Mouse (Mus musculus): ENCODE measurements around the gene Fam189a1.

Gene Fam189a1

GRCm38 (mm10) chr7:65104207-65105096, 51.9 kb downstream of the Fam189a1 start:
- DNase-seq (ENCODE audit: low spot score in 2 of 2), result no peak

- DNase-seq (ENCODE audit: low spot score in 2 of 2), result no peak
Measured at GRCm38 (mm10) chr7:65101661-65102060, 54.7 kb downstream of the Fam189a1 start.

GRCm38 (mm10) chr7:65097708-65098107, 58.7 kb downstream of the Fam189a1 start:
- no peak for DNase-seq (ENCODE audit: low spot score in 2 of 2)

- no peak for DNase-seq (ENCODE audit: low spot score in 2 of 2)
Measured at GRCm38 (mm10) chr7:65095631-65096107, 60.7 kb downstream of the Fam189a1 start.

GRCm38 (mm10) chr7:65093314-65093713, 63.1 kb downstream of the Fam189a1 start:
- no peak for DNase-seq (ENCODE audit: low spot score in 2 of 2)

- no peak for DNase-seq (ENCODE audit: low spot score in 2 of 2)
Measured at GRCm38 (mm10) chr7:65091486-65091885, 64.9 kb downstream of the Fam189a1 start.

- DNase-seq (ENCODE audit: low spot score in 2 of 2), result no peak
Measured at GRCm38 (mm10) chr7:65085972-65086371, 70.4 kb downstream of the Fam189a1 start.

GRCm38 (mm10) chr7:65082778-65083091, 73.6 kb downstream of the Fam189a1 start:
- no peak for DNase-seq (ENCODE audit: low spot score in 2 of 2)

GRCm38 (mm10) chr7:65081979-65082777, 74.2 kb downstream of the Fam189a1 start:
- no peak for DNase-seq (ENCODE audit: low spot score in 2 of 2)

GRCm38 (mm10) chr7:65076134-65076533, 80.2 kb downstream of the Fam189a1 start:
- DNase-seq (ENCODE audit: low spot score in 2 of 2), result no peak

GRCm38 (mm10) chr7:65074194-65074593, 82.2 kb downstream of the Fam189a1 start:
- DNase-seq (ENCODE audit: low spot score in 2 of 2), result peak in 1 of 2 experiments; percentile 27

- peak; percentile 7 to 65 for DNase-seq (ENCODE audit: low spot score in 2 of 2)
Measured at GRCm38 (mm10) chr7:65073555-65073954, 82.8 kb downstream of the Fam189a1 start.

GRCm38 (mm10) chr7:65066211-65066610, 90.2 kb downstream of the Fam189a1 start:
- no peak for DNase-seq (ENCODE audit: low spot score in 2 of 2)

GRCm38 (mm10) chr7:65065457-65065856, 90.9 kb downstream of the Fam189a1 start:
- no peak for DNase-seq (ENCODE audit: low spot score in 2 of 2)

- no peak for DNase-seq (ENCODE audit: low spot score in 2 of 2)
Measured at GRCm38 (mm10) chr7:65064638-65065037, 91.7 kb downstream of the Fam189a1 start.

- no peak for DNase-seq (ENCODE audit: low spot score in 2 of 2)
Measured at GRCm38 (mm10) chr7:65064096-65064495, 92.3 kb downstream of the Fam189a1 start.

GRCm38 (mm10) chr7:65060163-65060799, 96.1 kb downstream of the Fam189a1 start:
- DNase-seq (ENCODE audit: low spot score in 2 of 2), result no peak

GRCm38 (mm10) chr7:65056864-65057263, 99.5 kb downstream of the Fam189a1 start:
- no peak for DNase-seq (ENCODE audit: low spot score in 2 of 2)

GRCm38 (mm10) chr7:65051986-65052385, 104.4 kb downstream of the Fam189a1 start:
- no peak for DNase-seq (ENCODE audit: low spot score in 2 of 2)

- DNase-seq (ENCODE audit: low spot score in 2 of 2), result no peak
Measured at GRCm38 (mm10) chr7:65049236-65049954, 107.0 kb downstream of the Fam189a1 start.

- DNase-seq (ENCODE audit: low spot score in 2 of 2), result no peak
Measured at GRCm38 (mm10) chr7:65047700-65048099, 108.7 kb downstream of the Fam189a1 start.

Data from spleen, postnatal 10 days (tissue).